Mouse (Mus musculus): ENCODE measurements around the gene Slc50a1. TPM values are rescaled to one million over a fixed set of nuclear protein-coding genes. Genes with fewer than 3 reads are reported as not detected.

The Slc50a1 gene
- total and polyA plus RNA-seq, 3 experiments = 41.8 to 56.0 (median 50.9) TPM

GRCm38 (mm10) chr3:89230561-89230960, 39.8 kb downstream of the Slc50a1 start:
- H3K4me1 ChIP-seq (ENCODE audit: control insufficient read depth in 1 of 2, insufficient read depth in 2 of 2) = peaks cover 20 to 52% of the 10 kb centered on the region in 2 experiments
- dilution Hi-C loops (cut with MboI; ENCODE audit: extremely low pct_ligation_motif_present, extremely low pct_unique_long_range_greater_than_20kb, low sequenced_read_pairs) = no loop called here
- H3K4me2 ChIP-seq (ENCODE audit: insufficient read depth, low read depth, poor library complexity, severe bottlenecking) = no peak overlapping the region
- H3K9me3 ChIP-seq (replicated peaks; ENCODE audit: low read length) = no peaks in the 10 kb centered on the region
- TF ChIP-seq SIN3A (IDR thresholded peaks at IDR 0.05; ENCODE audit: low read length) (no peak), POLR2AphosphoS2 (IDR thresholded peaks at IDR 0.05; ENCODE audit: low read depth, low read length) (no peak)
- H3K4me3 ChIP-seq (replicated peaks in 1 of 3; ENCODE audit: low read depth in 2 of 3, low read length in 2 of 3, poor library complexity in 1 of 3) = no peak overlapping the region
- no peaks in the 10 kb centered on the region for H3K79me2 ChIP-seq (replicated peaks; ENCODE audit: control insufficient read depth, extremely low read depth, insufficient read depth, poor library complexity, severe bottlenecking)
- H3K27me3 ChIP-seq (replicated peaks) = no peaks in the 10 kb centered on the region
- in situ Hi-C loops (cut with MboI; ENCODE audit: low pct_ligation_motif_present, low pct_unique_long_range_greater_than_20kb, low sequenced_read_pairs) = no loop called here
- peaks cover 8 to 15% of the 10 kb centered on the region in 2 experiments for H3K36me3 ChIP-seq (replicated peaks in 1 of 2; ENCODE audit: control insufficient read depth in 1 of 2, insufficient read depth in 1 of 2, low read length in 1 of 2)
- no peak overlapping the region for H3K9ac ChIP-seq (ENCODE audit: insufficient read depth, low read depth)
- H3K27ac ChIP-seq (ENCODE audit: insufficient read depth, low read depth) = no peak overlapping the region
- DNase-seq (ENCODE audit: extremely low read depth) = no peak

- Histone ChIP-seq H3K27ac (ENCODE audit: insufficient read depth, low read depth) (no peak overlapping the region), H3K4me3 (replicated peaks in 1 of 3; ENCODE audit: low read depth in 2 of 3, low read length in 2 of 3, poor library complexity in 1 of 3) (no peak overlapping the region), H3K9ac (ENCODE audit: insufficient read depth, low read depth) (no peak overlapping the region), H3K36me3 (replicated peaks in 1 of 2; ENCODE audit: control insufficient read depth in 1 of 2, insufficient read depth in 1 of 2, low read length in 1 of 2) (peaks cover 0 to 13% of the 10 kb centered on the region in 2 experiments), H3K9me3 (replicated peaks; ENCODE audit: low read length) (no peaks in the 10 kb centered on the region), H3K27me3 (replicated peaks) (no peaks in the 10 kb centered on the region), H3K79me2 (replicated peaks; ENCODE audit: control insufficient read depth, extremely low read depth, insufficient read depth, poor library complexity, severe bottlenecking) (no peaks in the 10 kb centered on the region), H3K4me1 (ENCODE audit: control insufficient read depth in 1 of 2, insufficient read depth in 2 of 2) (peaks cover 20 to 51% of the 10 kb centered on the region in 2 experiments), H3K4me2 (ENCODE audit: insufficient read depth, low read depth, poor library complexity, severe bottlenecking) (no peak overlapping the region)
- no peak for TF ChIP-seq TCF12 (IDR thresholded peaks at IDR 0.05; ENCODE audit: low read depth, low read length)
- TF ChIP-seq E2F4 (IDR thresholded peaks at IDR 0.05; ENCODE audit: insufficient replicate concordance, low read depth, low read length) = no peak
- TF ChIP-seq NELFE (IDR thresholded peaks at IDR 0.05; ENCODE audit: low read depth, low read length) = no peak
- TF ChIP-seq USF2 (conservative IDR thresholded peaks at IDR 0.05; ENCODE audit: low read depth, low read length) = no peak
- TF ChIP-seq JUN (IDR thresholded peaks at IDR 0.05; ENCODE audit: insufficient read depth, low read depth, low read length) = no peak
- no peak for TF ChIP-seq USF1 (IDR thresholded peaks at IDR 0.05; ENCODE audit: low read depth, low read length)
- no peak for TF ChIP-seq ELF1 (IDR thresholded peaks at IDR 0.05; ENCODE audit: low read depth, low read length)
- no peak for TF ChIP-seq ZNF384 (IDR thresholded peaks at IDR 0.05; ENCODE audit: low read depth, low read length)
- TF ChIP-seq UBTF (IDR thresholded peaks at IDR 0.05; ENCODE audit: low read depth, low read length) = no peak
- TF ChIP-seq SIN3A (IDR thresholded peaks at IDR 0.05; ENCODE audit: low read length) = no peak
- no peak for TF ChIP-seq IRF4 (IDR thresholded peaks at IDR 0.05; ENCODE audit: low read depth, low read length)
- no peak for TF ChIP-seq GABPA (IDR thresholded peaks at IDR 0.05; ENCODE audit: insufficient replicate concordance, low read depth, low read length)
- TF ChIP-seq SMC3 (IDR thresholded peaks at IDR 0.05; ENCODE audit: low read depth, low read length) = no peak
- TF ChIP-seq POLR2AphosphoS2 (IDR thresholded peaks at IDR 0.05; ENCODE audit: low read depth, low read length) = no peak
- dilution Hi-C loops (cut with MboI; ENCODE audit: extremely low pct_ligation_motif_present, extremely low pct_unique_long_range_greater_than_20kb, low sequenced_read_pairs) = no loop called here
- DNase-seq (ENCODE audit: extremely low read depth) = no peak
- in situ Hi-C loops (cut with MboI; ENCODE audit: low pct_ligation_motif_present, low pct_unique_long_range_greater_than_20kb, low sequenced_read_pairs) = no loop called here
Measured at GRCm38 (mm10) chr3:89229276-89229675, 41.1 kb downstream of the Slc50a1 start.

Measured in CH12.LX (cell line).